Mouse (Mus musculus) c-Kit-positive CD71-positive TER-119-positive erythroid progenitor cells, embryonic 14.5 days (primary cell): ENCODE measurements around the gene Parp1.
"Not testable (repeated sequence)": the region's sequence is repeated elsewhere in the genome, so short reads cannot be mapped to it uniquely, and the experiment has no call there.

Experiments used
- DNase-seq: peaks from one replicate; pipeline ENCODE4 v3.0.0-alpha.2; 2013; ENCODE audit warnings: low spot score

The Parp1 gene

GRCm38 (mm10) chr1:180561187-180561586 is 7.5 kb upstream of the Parp1 start:
- DNase-seq = no peak

GRCm38 (mm10) chr1:180564885-180565284 is 3.8 kb upstream of the Parp1 start:
- no peak for DNase-seq

DNA sequence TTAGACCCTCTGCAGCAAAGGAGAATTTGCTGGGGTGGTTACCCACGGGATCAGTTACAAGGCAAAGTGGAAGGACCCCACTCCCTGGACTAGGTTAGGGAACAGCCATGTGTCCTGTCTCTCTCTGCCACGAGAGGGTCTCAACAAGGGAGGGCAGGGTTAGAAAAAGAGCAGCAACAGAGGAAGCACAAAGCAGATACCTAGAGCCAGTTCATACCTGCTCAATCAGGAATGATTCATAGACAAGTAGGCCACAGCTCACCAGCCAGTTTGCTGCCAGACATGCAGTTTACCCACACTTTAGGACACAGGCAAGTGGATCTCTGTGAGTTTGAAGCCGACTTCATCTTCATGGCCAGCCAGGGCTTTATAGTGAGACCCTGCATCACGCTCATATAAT is 963 bp upstream of the Parp1 start:
- DNase-seq = no peak

GRCm38 (mm10) chr1:180568248-180568647 is 476 bp upstream of the Parp1 start:
- DNase-seq = no peak

DNA sequence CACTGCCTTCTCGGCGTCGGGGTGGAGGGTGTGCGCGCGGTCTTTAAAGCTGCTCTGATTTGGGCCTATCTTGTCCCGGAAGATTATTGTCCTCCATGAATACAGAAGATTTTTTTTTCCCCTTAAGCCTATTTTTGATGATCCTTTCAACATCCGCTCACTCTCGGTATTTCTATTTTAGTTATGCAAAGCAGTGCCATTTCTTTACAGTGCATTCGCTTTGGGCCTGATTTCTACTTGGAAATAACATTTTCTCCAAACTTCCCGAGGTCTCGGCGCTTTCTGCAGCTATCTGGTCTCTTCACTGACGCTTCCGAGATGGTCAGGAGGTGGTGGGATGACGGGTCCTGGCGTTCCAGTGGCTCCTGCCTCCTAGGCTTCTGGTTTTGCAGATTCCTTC is 729 bp downstream of the Parp1 start:
- DNase-seq = no peak

GRCm38 (mm10) chr1:180570181-180570580 is 1.5 kb downstream of the Parp1 start:
- peak; percentile 77 for DNase-seq

DNA sequence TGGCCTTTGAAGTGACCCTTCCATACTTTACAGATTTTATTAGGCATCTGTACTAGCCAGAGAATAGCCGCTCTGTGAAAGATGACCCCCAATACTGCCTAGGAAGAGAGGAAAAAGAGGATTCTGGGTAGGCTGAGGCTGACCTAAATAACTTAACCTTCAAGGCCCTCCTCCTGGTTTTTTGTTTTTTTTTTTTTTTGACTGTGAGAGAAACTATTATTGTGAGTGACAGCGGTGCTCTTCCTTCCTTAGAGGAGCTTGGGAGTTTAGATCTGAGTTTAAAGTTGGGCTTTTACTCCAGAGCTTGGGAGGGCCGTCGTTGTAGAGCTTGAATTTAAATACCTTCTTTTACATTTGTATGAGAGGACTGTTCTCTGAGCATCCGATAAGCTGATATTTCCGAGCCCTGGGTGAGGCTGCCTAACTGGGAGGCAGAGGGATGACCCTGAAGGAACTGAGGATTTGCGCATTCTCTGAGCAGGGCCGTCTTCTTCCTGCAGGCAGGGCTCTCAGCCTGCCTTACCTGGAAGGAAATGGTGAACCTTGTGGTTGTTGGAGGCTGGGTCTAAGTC is 2.4 kb downstream of the Parp1 start:
- DNase-seq = no peak

GRCm38 (mm10) chr1:180571721-180572120 is 3.0 kb downstream of the Parp1 start:
- not testable (repeated sequence) for DNase-seq

DNA sequence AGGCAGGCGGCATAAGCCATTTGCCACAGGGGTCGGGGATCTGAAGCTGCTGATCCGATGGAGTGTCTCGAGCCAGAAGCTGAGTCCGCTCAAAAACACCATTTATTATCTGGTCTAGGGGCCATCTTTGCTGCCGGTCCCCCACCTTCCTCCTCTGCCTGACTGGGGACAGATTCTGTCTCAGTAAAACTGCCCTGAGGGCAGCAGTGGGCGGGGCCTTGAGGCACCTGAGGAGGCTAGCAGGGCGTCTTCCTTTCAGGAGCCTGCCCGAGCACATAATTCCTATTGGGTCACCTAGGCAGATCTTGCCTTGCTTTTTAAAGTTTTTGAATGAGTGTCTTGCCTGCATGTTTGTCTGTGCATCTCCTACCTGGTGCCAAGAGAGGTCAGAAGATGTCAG is 3.4 kb downstream of the Parp1 start:
- DNase-seq = no peak

GRCm38 (mm10) chr1:180576524-180576923 is 7.8 kb downstream of the Parp1 start:
- DNase-seq = no peak

- no peak for DNase-seq
Measured at GRCm38 (mm10) chr1:180577837-180578236, 9.1 kb downstream of the Parp1 start.

- no peak for DNase-seq
Measured at GRCm38 (mm10) chr1:180587792-180588442, 19.2 kb downstream of the Parp1 start.

DNA sequence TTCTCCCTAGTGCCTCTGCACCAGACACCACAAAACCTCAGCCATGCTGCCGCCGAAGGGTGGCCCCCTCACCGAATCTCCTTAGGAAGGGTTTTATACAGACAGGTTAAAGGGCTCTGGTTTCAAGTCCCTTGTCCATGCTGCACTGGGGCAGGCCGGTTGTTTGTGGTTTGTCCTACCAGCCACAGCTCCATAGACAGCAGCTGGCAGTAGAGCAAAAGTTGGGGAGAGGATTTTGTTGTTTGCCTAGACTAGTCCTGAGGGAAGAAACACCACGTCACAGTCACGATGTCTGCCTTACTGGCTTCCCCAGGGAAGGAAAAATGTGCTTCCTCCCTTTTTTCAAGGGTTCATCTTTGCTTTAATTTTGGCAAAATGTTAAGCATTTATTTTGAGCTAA is 31.9 kb downstream of the Parp1 start:
- no peak for DNase-seq

DNA sequence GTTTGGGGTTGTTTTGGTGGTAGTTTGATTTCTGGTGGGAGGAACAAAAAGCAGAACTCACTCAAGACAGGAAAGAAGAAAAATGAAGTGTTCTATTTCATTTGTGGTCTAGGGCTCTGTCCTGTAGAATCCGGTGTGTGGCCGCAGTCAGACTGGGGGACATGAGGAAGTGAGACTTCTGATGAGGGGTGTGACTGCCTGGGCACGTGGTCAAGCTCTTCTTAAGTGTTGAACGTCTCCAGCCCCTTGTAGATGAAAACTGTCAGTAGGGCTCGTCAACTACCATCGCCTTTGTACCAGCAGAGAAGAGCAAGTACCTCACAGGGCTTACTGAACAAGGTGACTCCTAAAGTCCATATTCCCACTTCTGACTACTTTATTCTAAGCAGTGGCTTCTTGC is 33.1 kb downstream of the Parp1 start:
- no peak for DNase-seq

DNA sequence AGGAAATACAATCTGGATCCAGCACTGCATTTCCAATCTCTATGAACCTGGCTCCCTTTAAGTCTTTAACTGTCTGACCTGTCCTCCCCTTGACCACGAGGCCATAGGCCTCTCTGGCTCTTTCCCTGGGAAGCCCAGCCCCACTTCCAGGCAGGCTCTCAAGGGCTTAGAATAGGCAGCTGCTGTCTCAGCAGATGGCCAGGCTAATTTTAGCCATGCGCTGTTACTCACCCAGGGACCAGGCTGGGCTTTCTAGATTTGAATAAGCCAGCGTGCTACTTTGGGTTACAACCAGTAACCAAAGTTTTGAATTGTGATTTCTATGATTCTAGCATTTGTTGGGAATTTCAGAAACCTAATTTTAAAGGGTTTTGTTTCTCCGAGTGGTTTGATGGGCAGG is 35.9 kb downstream of the Parp1 start:
- DNase-seq = no peak

- no peak for DNase-seq
Measured at GRCm38 (mm10) chr1:180606106-180606505, 37.4 kb downstream of the Parp1 start.

GRCm38 (mm10) chr1:180606796-180607577 is 38.3 kb downstream of the Parp1 start:
- DNase-seq = no peak

GRCm38 (mm10) chr1:180607578-180607879 is 38.8 kb downstream of the Parp1 start:
- DNase-seq = no peak

DNA sequence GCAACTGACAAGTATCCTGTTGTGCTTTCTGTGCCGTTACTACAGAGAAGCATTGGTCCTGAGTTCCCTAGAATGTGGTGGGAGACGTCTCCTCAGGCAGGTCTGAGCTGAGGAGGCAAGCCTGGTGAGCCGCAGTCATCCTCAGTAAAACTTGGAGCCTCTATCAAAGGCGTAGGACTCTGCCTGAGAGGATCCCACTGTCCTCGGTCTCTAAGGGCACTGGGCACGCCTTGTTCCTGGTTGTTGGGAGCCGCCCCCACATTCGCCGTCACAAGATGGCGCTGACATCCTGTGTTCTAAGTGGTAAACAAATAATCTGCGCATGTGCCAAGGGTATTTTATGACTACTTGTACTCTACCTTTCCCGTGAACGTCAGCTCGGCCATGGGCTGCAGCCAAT is 43.1 kb downstream of the Parp1 start:
- DNase-seq = not testable (repeated sequence)

DNA sequence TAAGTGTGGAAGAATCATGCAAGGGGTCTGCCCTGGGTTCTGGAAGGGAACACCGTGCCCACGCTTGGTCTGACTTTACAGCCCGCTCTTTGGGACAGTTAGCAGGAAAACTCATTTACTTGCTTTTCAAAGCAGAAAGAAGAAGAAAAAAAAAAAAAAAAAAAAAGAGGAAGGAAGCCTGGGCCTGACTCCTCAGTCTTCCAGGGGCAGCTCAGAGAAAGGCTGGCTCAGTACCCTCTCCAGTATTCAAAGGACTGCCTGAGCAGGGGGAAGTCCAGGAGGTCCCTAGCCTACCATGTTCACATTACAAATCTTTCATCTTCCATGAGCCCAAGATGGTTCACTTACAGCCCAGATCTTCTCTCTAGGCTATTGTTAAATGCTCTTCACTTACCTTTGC is 48.0 kb downstream of the Parp1 start:
- DNase-seq = no peak

GRCm38 (mm10) chr1:180622389-180622788 is 53.7 kb downstream of the Parp1 start:
- no peak for DNase-seq

DNA sequence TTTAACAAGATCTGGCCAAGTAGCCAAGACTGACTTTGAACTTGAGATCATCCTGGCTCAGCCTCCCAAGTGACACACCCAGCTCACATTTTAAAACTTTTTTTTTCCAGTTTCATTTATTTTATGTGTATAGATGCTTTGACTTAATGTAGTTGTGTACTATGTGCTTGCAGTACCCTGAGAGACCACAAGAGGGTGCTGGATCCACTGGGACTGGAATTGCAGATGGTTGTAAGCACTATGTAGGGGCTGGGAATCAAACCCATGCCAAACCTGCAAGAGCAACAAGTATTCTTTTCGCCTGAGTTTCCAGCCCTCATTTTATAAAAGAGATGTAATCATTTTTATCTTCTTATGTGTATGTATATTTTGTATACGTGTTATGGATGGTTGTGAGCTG is 55.2 kb downstream of the Parp1 start:
- DNase-seq = peak; percentile 34

DNA sequence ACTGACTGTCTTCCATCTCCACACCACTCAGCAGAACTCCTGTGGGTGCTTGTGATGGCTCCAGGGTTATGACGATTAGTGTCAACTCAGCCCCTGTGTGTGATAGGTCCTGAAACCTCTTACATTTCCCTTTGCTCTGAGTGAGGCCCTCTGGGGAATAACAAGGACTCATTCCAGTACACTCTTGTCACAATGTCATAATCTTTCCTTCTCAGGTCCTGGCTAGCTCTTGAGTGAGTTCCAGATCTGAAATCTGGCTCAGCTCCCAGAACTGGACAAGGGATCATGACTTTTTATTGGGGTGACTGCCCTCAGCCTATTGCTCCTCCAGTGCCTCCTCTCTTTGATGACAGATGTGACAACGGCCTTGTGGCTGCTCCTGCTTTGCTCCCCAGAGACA is 57.4 kb downstream of the Parp1 start:
- DNase-seq = no peak

GRCm38 (mm10) chr1:180637796-180638195 is 69.1 kb downstream of the Parp1 start:
- DNase-seq = not testable (repeated sequence)
